Mouse (Mus musculus) spleen, postnatal 14 days (tissue): ENCODE data around the gene Ptgir.

ENCODE experiments used
- DNase-seq, 2 experiments: peaks; one replicate each; pipeline ENCODE4 v3.0.0; 2021 to 2022; ENCODE audit warnings: low spot score in 2 of 2

The Ptgir gene

DNA sequence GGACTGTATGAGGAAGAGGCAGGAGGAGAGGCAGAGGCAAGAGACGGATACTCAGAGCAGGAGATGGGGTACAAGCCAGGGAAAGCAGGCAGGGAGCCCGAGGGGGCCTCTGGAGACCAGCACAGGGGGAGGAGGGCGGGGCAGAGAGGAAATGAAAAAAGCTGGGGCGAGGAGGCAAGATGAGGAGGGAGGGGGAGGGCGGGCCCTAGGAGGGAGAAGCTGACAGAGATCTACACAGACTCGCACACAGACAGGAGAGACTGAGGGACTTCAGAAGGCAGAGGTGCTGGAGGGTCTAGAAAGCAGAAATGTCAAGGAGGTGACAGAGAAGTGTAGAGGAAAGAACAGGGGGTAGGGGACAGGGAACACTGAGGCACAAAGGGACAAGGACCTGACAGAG is at the start of gene Ptgir:
Gene Ptgir (plus strand): TSS at position 210 of the 400 bp plus-strand sequence.
- no peak for DNase-seq

DNA sequence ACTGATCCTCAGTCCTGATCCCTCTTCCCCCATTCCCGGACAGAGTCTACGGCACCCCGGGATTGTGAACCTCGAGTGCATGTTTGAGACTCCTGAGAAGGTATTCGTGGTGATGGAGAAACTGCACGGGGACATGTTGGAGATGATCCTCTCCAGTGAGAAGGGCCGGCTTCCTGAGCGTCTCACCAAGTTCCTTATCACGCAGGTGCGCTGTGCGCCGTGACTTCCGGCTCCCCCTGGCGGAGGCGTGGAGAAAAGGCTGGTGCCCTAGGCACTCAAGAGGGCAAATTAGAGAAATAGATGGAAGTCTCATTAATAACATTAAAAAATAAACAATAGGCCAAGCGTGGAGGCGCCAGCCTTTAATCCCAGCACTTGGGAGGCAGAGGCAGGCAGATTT is 48.0 kb upstream of the Ptgir start:
- DNase-seq = peak in 1 of 2 experiments; percentile 48

GRCm38 (mm10) chr7:16859902-16860651 is 46.2 kb upstream of the Ptgir start:
- peak in 1 of 2 experiments; percentile 53 for DNase-seq

DNA sequence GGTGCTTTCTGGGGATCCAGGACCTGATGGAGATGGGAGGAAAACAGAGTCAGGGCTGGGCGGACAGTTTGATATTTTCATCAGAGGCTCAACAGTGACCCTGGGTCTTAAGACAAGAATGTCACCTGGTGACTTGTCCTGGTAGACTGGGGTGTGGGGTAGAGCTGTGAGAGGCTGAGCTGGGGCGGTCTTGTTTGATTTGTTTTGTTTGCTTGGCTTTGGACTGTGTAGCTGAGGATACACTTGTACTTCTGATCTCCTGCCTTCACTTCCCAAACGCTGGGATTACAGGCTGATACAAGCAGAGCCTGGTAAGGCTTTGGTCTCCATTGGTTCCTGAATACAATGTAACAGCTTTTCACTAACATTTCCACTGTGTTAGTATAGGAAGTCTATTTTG is 38.8 kb upstream of the Ptgir start:
- no peak for DNase-seq

GRCm38 (mm10) chr7:16869497-16869896 is 36.8 kb upstream of the Ptgir start:
- DNase-seq = no peak

- DNase-seq = no peak
Observed at GRCm38 (mm10) chr7:16871600-16871999, 34.7 kb upstream of the Ptgir start.

DNA sequence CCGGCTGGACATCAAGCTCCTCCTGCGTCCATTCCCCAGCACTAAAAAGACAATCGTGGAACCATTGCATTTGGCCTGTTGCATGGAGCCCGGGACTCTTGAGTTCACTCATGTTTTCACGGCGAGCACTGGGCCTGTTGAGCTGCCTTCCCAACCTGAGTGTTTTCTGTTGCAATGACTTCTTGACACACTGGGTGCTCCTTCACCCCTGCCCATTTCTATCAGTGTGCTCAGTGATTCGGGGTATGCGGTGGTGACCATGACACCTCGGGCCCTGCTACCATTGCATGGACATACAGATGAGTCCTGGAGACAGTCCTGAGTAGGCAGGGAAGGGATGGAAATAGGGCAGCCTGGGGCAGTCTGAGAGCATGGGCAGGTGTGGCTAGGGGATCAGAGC is 33.8 kb upstream of the Ptgir start:
- no peak for DNase-seq

DNA sequence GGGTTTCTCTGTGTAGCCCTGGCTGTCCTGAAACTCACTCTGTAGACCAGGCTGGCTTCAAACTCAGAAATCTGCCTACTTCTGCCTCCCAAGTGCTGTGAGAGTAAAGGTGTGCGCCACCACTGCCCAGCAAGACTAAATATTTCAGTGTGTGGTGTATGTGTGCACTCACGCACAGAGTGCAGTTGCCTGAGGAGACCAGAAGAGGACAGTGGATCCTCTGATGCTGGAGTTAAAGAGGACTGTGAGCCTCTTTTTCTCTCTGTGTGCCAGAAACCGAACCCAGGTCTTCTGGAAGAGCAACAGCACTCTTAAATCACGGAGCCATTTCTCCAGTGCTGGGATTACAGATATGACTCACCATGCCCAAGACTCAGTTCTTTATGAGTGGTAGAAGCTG is 32.9 kb upstream of the Ptgir start:
- DNase-seq = no peak

DNA sequence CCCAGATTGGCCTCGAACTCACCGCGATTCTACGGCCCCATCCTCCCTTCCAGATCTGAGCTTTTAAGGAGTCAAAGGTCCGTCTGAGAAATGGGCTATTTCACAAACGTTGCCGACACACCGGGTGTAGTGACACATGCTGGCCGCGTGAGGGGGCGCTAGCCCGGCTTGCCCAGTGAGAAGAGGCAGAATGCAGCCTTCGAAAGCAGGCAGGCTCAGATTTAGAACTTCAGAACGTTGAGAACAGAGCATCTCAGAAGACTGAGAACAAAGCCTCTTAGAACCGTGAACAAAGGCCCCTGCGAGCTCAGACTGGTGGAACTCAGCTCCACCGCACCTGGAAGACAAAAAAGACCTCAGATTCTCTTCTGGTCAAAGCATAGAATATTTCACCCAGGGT is 32.1 kb upstream of the Ptgir start:
- peak; percentile 57 to 72 for DNase-seq

- peak; percentile 96 for DNase-seq
Observed at GRCm38 (mm10) chr7:16874756-16875309, 31.5 kb upstream of the Ptgir start.

DNA sequence AGATGAGACGGTGACA is 31.2 kb upstream of the Ptgir start, which contains the start of gene Dact3:
Gene Dact3 (plus strand): TSS at position 8 of the 16 bp plus-strand sequence.
- DNase-seq = no peak

DNA sequence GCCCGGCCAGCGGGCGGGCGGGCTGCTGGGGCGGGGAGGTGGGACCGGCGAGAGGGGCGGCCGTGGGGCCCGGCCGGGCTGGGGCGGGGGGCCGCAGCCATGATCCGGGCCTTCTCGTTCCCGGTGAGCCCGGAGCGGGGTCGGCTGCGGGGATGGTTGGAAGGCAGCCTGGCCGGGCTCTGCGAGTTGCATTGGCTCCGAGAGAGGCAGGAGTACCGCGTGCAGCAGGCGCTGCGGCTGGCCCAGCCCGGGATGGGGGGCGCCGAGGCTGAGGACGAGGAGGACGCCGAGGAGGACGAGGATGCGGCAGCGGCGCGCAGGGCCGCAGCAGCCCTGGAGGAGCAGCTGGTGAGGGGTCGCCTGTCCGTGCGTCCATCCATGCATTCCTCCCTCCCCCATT is 31.0 kb upstream of the Ptgir start:
- DNase-seq = no peak

GRCm38 (mm10) chr7:16876006-16876405 is 30.3 kb upstream of the Ptgir start:
- no peak for DNase-seq

DNA sequence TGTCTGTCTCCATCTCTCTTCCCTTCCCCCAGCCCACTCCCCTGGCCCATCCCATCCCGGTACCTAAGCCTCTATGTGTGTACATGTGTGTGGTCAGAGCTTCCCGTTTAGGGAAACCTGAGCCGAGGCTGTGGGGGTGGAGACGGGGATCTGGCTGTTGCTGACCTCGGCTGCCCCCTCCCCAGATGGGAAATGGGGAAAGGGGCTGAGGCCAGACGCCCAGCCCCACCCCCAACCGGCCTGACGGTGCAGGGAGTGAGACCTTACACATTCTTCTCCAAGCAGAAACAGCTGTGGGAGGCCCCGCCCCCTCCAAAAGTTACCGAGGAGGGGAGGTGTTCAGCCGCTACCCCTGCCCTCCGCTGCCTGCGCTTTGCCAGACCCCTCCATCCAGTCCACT is 29.7 kb upstream of the Ptgir start:
- DNase-seq = no peak

GRCm38 (mm10) chr7:16877717-16878116 is 28.6 kb upstream of the Ptgir start:
- DNase-seq = no peak

GRCm38 (mm10) chr7:16879796-16880547 is 26.3 kb upstream of the Ptgir start:
- no peak for DNase-seq

GRCm38 (mm10) chr7:16880615-16881014 is 25.7 kb upstream of the Ptgir start:
- no peak for DNase-seq

DNA sequence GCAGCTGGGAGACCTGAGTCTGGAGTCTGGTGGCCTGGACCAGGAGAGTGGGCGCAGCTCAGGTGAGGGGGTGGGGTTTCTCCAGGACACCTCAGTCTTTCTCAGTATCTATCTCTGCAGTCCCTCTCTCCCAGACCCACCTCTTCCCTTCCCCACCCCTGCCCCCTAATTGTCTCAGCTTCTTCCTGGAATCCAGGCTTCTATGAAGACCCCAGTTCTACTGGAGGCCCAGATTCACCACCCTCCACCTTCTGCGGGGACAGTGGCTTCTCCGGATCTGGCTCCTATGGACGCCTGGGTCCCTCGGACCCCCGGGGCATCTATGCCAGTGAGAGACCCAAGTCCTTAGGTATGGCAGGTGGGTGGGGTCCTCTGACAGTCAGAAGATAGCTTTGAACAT is 23.1 kb upstream of the Ptgir start:
- DNase-seq = no peak

DNA sequence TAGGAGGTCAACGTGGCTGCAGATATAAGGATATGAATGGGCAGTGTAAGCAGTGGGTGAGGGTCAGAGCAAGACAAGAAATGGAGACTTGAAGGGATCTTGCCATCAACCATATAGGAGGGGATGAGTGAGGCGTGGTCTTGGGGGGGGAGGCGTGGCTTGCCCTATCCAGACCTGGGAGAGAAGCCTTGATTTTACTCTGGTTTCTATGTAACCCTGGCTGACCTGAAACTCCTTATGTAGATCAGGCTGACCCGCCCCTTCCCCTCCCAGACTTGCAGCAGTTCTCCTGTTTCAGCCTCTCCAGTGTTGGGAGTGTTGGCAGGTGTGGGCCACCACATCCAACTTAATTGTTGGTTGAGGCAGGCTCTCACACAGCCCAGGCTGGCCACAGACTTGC is 22.0 kb upstream of the Ptgir start:
- no peak for DNase-seq

DNA sequence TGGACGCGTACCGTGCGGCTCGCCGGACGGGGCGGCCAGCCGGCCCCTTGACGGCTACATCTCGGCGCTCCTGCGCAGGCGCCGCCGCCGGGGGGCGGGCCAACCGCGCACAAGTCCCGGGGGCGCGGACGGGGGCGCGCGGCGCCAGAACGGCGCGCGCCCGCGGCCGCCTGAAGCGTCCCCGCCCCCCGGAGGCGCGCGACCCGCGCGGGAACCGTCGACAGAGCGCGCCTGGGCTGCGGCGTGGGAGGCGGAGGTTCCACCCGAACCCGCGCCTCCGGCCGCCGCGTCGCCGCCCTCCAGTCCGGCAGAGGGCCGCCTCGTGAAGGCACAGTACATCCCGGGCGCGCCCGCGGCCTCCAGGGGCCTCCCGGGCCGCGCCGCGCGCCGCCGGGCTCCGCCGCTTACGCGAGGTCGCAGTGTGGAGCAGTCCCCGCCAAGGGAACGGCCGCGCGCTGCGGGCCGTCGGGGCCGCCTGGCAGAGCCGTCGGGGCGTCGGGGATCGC is 21.0 kb upstream of the Ptgir start:
- no peak for DNase-seq

GRCm38 (mm10) chr7:16885905-16886304 is 20.4 kb upstream of the Ptgir start:
- DNase-seq = no peak

- DNase-seq = no peak
Observed at GRCm38 (mm10) chr7:16890536-16890935, 15.8 kb upstream of the Ptgir start.

DNA sequence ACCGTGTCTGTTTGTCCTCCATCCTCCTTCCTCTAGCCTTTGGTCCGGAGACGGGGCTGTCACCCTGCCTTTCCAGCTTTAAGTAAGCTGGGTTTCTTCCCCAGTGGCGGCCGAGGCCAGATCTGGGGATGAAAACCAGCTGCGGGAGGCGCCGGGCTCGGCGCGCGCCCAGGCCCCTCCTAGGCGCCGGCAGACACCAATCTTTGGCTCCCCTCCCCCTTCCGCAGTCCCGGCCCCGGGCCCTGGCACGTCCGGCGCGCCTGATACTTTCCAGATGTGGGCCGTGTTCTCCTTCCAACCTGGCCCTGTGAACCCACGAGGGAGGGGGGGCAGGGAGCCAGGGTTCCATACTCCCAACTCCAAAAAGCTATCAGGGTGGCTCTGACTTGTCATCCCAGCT is 15.3 kb upstream of the Ptgir start:
- DNase-seq = no peak
